Comparison of ENCODE assay signal across 11 mouse cellular contexts in genomic region chr2:167544456-167544855, GRCm38 (mm10). TPM values are rescaled to one million over a fixed set of nuclear protein-coding genes. Genes with fewer than 3 reads are reported as not detected.
DNase-seq lines count a peak whose midpoint lies in the region; ATAC-seq lines count a peak whose summit lies in the region.
"Had no signal": no experiment of that assay in that cellular context is flagged by ENCODE, and none has a peak within 500 bp of the region (broad histone marks: within the 10 kb centered on the region; RNA-seq: fewer than 3 reads in every experiment).

No protein-coding gene starts in this region.

- H3K4me3 ChIP-seq in heart, embryonic 15.5 days: no peak overlapping the region
- H3K4me3 ChIP-seq in heart, embryonic 16.5 days (ENCODE audit: low read length): no peak overlapping the region
- H3K4me3 ChIP-seq in liver, embryonic 12.5 days: no peak overlapping the region

- peaks cover 46% of the 10 kb centered on the region for H3K4me1 ChIP-seq in heart, embryonic 15.5 days (replicated peaks)
- H3K4me1 ChIP-seq in heart, embryonic 16.5 days (ENCODE audit: control insufficient read depth, insufficient read depth, low read length): peaks cover 36% of the 10 kb centered on the region
- peaks cover 29% of the 10 kb centered on the region for H3K4me1 ChIP-seq in liver, embryonic 12.5 days

- H3K9me3 ChIP-seq in heart, embryonic 15.5 days (replicated peaks): no peaks in the 10 kb centered on the region
- H3K9me3 ChIP-seq in heart, embryonic 16.5 days (replicated peaks; ENCODE audit: control insufficient read depth, low read length): no peaks in the 10 kb centered on the region
- no peaks in the 10 kb centered on the region for H3K9me3 ChIP-seq in liver, embryonic 12.5 days (replicated peaks)

- ATAC-seq in heart, embryonic 15.5 days (replicated peaks; ENCODE audit: insufficient number of reproducible peaks, insufficient read depth, low FRiP score, low read depth): no peak
- ATAC-seq in heart, embryonic 16.5 days (replicated peaks; ENCODE audit: extremely low read depth, insufficient read depth, low FRiP score): no peak
- ATAC-seq in liver, embryonic 12.5 days: no peak

- no peaks in the 10 kb centered on the region for H3K36me3 ChIP-seq in heart, embryonic 15.5 days
- H3K36me3 ChIP-seq in heart, embryonic 16.5 days (ENCODE audit: control insufficient read depth, insufficient read depth): no peaks in the 10 kb centered on the region
- peaks cover 4% of the 10 kb centered on the region; the same call in 1 of the 2 replicates for H3K36me3 ChIP-seq in liver, embryonic 12.5 days

- no peak overlapping the region for H3K4me2 ChIP-seq in heart, embryonic 15.5 days
- H3K4me2 ChIP-seq in heart, embryonic 16.5 days (ENCODE audit: low read depth, low read length): no peak overlapping the region
- H3K4me2 ChIP-seq in liver, embryonic 12.5 days: no peak overlapping the region

- 56% methylated on average over 5 of the region's 5 CpGs for WGBS in heart, embryonic 15.5 days
- 56% methylated on average over 5 of the region's 5 CpGs for WGBS in heart, embryonic 16.5 days
- 52% methylated on average over 5 of the region's 5 CpGs for WGBS in liver, embryonic 12.5 days (ENCODE audit: insufficient replicate concordance)

- H3K27ac ChIP-seq in heart, embryonic 15.5 days: peak overlapping the region; percentile 90
- peak overlapping the region; percentile 93 for H3K27ac ChIP-seq in heart, embryonic 16.5 days (ENCODE audit: low read length)
- H3K27ac ChIP-seq in liver, embryonic 12.5 days: peak overlapping the region; percentile 75; the same call in 1 of the 2 replicates
- H3K27ac ChIP-seq: macrophage had no signal

- DNase-seq in heart, adult 11 months: no peak
- peak; percentile 52 for DNase-seq in 3T3-L1 (ENCODE audit: low read depth, low spot score)
- DNase-seq in cerebellum, adult 8-10 months: no peak
- DNase-seq in embryo, embryonic 9.5 days (ENCODE audit: extremely low spot score): no peak
- DNase-seq in ovary, postnatal 36 days (ENCODE audit: low spot score): no peak
- DNase-seq: adrenal gland, adult 2 months had no signal

- no peak overlapping the region for H3K9ac ChIP-seq in heart, embryonic 15.5 days
- peak overlapping the region; percentile 27; the same call in 1 of the 2 replicates for H3K9ac ChIP-seq in heart, embryonic 16.5 days (ENCODE audit: low read length)
- H3K9ac ChIP-seq in liver, embryonic 12.5 days: no peak overlapping the region

- no peaks in the 10 kb centered on the region for H3K27me3 ChIP-seq in heart, embryonic 15.5 days
- no peaks in the 10 kb centered on the region for H3K27me3 ChIP-seq in heart, embryonic 16.5 days (ENCODE audit: control insufficient read depth, insufficient read depth, low read length)
- peaks cover 25% of the 10 kb centered on the region for H3K27me3 ChIP-seq in liver, embryonic 12.5 days (replicated peaks)
- H3K27me3 ChIP-seq: CH12.LX had no signal

RNA-seq across cellular contexts. Expression of gene Snai1, which starts 6.5 kb away (rescaled TPM):
- 14.0 and 19.5 TPM in 2 replicates for polyA plus RNA-seq in heart, embryonic 15.5 days (2015; fragmentation: Nextera tagmentation; extraction: Ambion mirVana)
- 12.5 and 20.6 TPM in 2 replicates for polyA plus RNA-seq in heart, embryonic 16.5 days (2015; fragmentation: Nextera tagmentation; extraction: Ambion mirVana)
- 4.9 and 5.0 TPM in 2 replicates for polyA plus RNA-seq in liver, embryonic 12.5 days (2016; fragmentation: Nextera tagmentation; extraction: Ambion mirVana)
- polyA plus RNA-seq: macrophage had no signal

RNA-seq across cellular contexts. Expression of gene Spata2, which starts 51.8 kb away (rescaled TPM):
- 13.8 and 14.9 TPM in 2 replicates for polyA plus RNA-seq in heart, embryonic 15.5 days (2015; fragmentation: Nextera tagmentation; extraction: Ambion mirVana)
- 13.4 and 15.8 TPM in 2 replicates for polyA plus RNA-seq in heart, embryonic 16.5 days (2015; fragmentation: Nextera tagmentation; extraction: Ambion mirVana)
- polyA plus RNA-seq in liver, embryonic 12.5 days (2016; fragmentation: Nextera tagmentation; extraction: Ambion mirVana): 11.0 TPM in 2 replicates

RNA-seq across cellular contexts. Expression of gene Rnf114, which starts 52.0 kb away (rescaled TPM):
- polyA plus RNA-seq in heart, embryonic 15.5 days (2015; fragmentation: Nextera tagmentation; extraction: Ambion mirVana): 57.9 and 73.0 TPM in 2 replicates
- polyA plus RNA-seq in heart, embryonic 16.5 days (2015; fragmentation: Nextera tagmentation; extraction: Ambion mirVana): 78.5 and 79.0 TPM in 2 replicates
- 37.6 and 37.9 TPM in 2 replicates for polyA plus RNA-seq in liver, embryonic 12.5 days (2016; fragmentation: Nextera tagmentation; extraction: Ambion mirVana)
